Mouse (Mus musculus): Measurements from ENCODE around the gene Zp3.
A peak's percentile ranks its signal among the peaks of the same experiment; 100 is the strongest.

The Zp3 gene

GRCm38 (mm10) chr5:135979904-135980303, at the start of gene Zp3:
Gene Zp3, plus strand, starts transcription at chr5:135980099.
- DNase-seq, result no peak

GRCm38 (mm10) chr5:135931526-135931925, 48.4 kb upstream of the Zp3 start:
- DNase-seq, result no peak

GRCm38 (mm10) chr5:135932359-135932758, 47.5 kb upstream of the Zp3 start:
- DNase-seq, result no peak

GRCm38 (mm10) chr5:135933222-135933899, 46.5 kb upstream of the Zp3 start:
- DNase-seq, result no peak

GRCm38 (mm10) chr5:135933900-135934441, 45.9 kb upstream of the Zp3 start:
- peak; percentile 78 to 87 for DNase-seq

- peak; percentile 98 to 99 for DNase-seq
Observed at GRCm38 (mm10) chr5:135934481-135935175, 45.3 kb upstream of the Zp3 start, which contains the start of gene Ywhag. Gene Ywhag, minus strand, starts transcription at chr5:135934616.

- DNase-seq, result no peak
Observed at GRCm38 (mm10) chr5:135935176-135935523, 44.7 kb upstream of the Zp3 start.

GRCm38 (mm10) chr5:135935641-135936190, 44.2 kb upstream of the Zp3 start:
- DNase-seq, result no peak

GRCm38 (mm10) chr5:135940587-135940986, 39.3 kb upstream of the Zp3 start:
- no peak for DNase-seq

GRCm38 (mm10) chr5:135942710-135943109, 37.2 kb upstream of the Zp3 start:
- DNase-seq, result no peak

GRCm38 (mm10) chr5:135945916-135946408, 33.9 kb upstream of the Zp3 start:
- peak in 1 of 2 experiments; percentile 54 for DNase-seq

- no peak for DNase-seq
Observed at GRCm38 (mm10) chr5:135946621-135947020, 33.3 kb upstream of the Zp3 start.

GRCm38 (mm10) chr5:135950710-135951412, 29.0 kb upstream of the Zp3 start:
- no peak for DNase-seq

GRCm38 (mm10) chr5:135951660-135952059, 28.2 kb upstream of the Zp3 start:
- DNase-seq, result no peak

- DNase-seq, result no peak
Observed at GRCm38 (mm10) chr5:135952830-135953229, 27.1 kb upstream of the Zp3 start.

- no peak for DNase-seq
Observed at GRCm38 (mm10) chr5:135956300-135957206, 23.3 kb upstream of the Zp3 start.

GRCm38 (mm10) chr5:135957207-135957974, 22.5 kb upstream of the Zp3 start:
- DNase-seq, result peak; percentile 88 to 89

- DNase-seq, result no peak
Observed at GRCm38 (mm10) chr5:135958367-135958766, 21.5 kb upstream of the Zp3 start.

GRCm38 (mm10) chr5:135959911-135960310, 20.0 kb upstream of the Zp3 start:
- DNase-seq, result no peak

- no peak for DNase-seq
Observed at GRCm38 (mm10) chr5:135960909-135961635, 18.8 kb upstream of the Zp3 start.

Measured in cerebellum, postnatal 14 days (tissue).